In the genomic region with DNA sequence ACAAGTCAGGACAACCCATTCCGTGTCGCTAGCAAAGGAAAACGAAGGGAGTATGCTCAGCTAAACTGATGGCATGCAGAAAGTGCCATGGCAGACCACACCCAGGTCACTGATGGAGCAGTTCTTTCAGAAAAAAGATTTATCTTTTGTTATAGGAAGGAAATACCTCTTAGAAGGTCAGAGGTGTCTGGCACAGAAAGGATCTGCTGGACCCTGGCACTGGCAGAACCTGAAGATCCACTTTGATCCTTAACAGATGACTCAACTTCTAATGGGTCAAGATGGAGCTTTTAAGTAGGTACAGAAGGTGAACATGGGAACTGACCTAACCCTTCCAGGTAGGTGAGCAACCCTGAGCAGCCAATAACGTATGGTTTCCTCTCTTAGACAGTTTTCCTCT, we compare ENCODE assay signal across 33 mouse cellular contexts. TPM values are rescaled to one million over a fixed set of nuclear protein-coding genes. Genes with fewer than 3 reads are reported as not detected.
"Had no signal": no experiment of that assay in that cellular context is flagged by ENCODE, and none has a peak within 500 bp of the region (broad histone marks: within the 10 kb centered on the region; RNA-seq: fewer than 3 reads in every experiment).

No protein-coding gene starts in this region.

- H3K9me3 ChIP-seq: limb, embryonic 10.5 days; limb, embryonic 12.5 days; limb, embryonic 13.5 days; limb, embryonic 15.5 days; liver, embryonic 12.5 days; liver, embryonic 13.5 days; liver, embryonic 15.5 days; lung, embryonic 15.5 days; megakaryocyte, embryonic 14.5 days; midbrain, embryonic 10.5 days; midbrain, embryonic 12.5 days; midbrain, embryonic 13.5 days; midbrain, embryonic 15.5 days had no signal

- H3K27ac ChIP-seq: left cerebral cortex, adult 2 months; limb, embryonic 10.5 days; limb, embryonic 12.5 days; limb, embryonic 13.5 days; limb, embryonic 15.5 days; liver, embryonic 12.5 days; liver, embryonic 13.5 days; liver, embryonic 14.5 days; liver, embryonic 15.5 days; lung, embryonic 15.5 days; macrophage; midbrain, embryonic 10.5 days; midbrain, embryonic 12.5 days; midbrain, embryonic 13.5 days; midbrain, embryonic 15.5 days had no signal

- H3K4me2 ChIP-seq: limb, embryonic 12.5 days; limb, embryonic 13.5 days; limb, embryonic 15.5 days; liver, embryonic 11.5 days; liver, embryonic 12.5 days; liver, embryonic 13.5 days; liver, embryonic 15.5 days; lung, embryonic 14.5 days; lung, embryonic 15.5 days; midbrain, embryonic 12.5 days; midbrain, embryonic 13.5 days; midbrain, embryonic 15.5 days had no signal

- H3K27me3 ChIP-seq: liver, embryonic 12.5 days; liver, embryonic 13.5 days; liver, embryonic 15.5 days; midbrain, embryonic 12.5 days; midbrain, embryonic 13.5 days; midbrain, embryonic 15.5 days had no signal

- ATAC-seq: liver, embryonic 12.5 days; liver, postnatal 0 days; lung, postnatal 0 days; midbrain, embryonic 13.5 days; midbrain, embryonic 15.5 days; midbrain, embryonic 16.5 days had no signal

- H3K4me1 ChIP-seq: limb, embryonic 15.5 days; liver, embryonic 12.5 days; liver, embryonic 13.5 days; liver, embryonic 15.5 days; lung, embryonic 15.5 days; megakaryocyte, embryonic 14.5 days; midbrain, embryonic 10.5 days; midbrain, embryonic 12.5 days; midbrain, embryonic 13.5 days; midbrain, embryonic 15.5 days had no signal

- H3K9ac ChIP-seq: limb, embryonic 12.5 days; limb, embryonic 13.5 days; limb, embryonic 15.5 days; liver, embryonic 12.5 days; liver, embryonic 13.5 days; liver, embryonic 14.5 days; liver, embryonic 15.5 days; liver, postnatal 0 days; lung, embryonic 14.5 days; lung, embryonic 15.5 days; midbrain, embryonic 12.5 days; midbrain, embryonic 13.5 days; midbrain, embryonic 15.5 days had no signal

- H3K36me3 ChIP-seq: limb, embryonic 10.5 days; limb, embryonic 12.5 days; limb, embryonic 13.5 days; limb, embryonic 15.5 days; liver, embryonic 12.5 days; liver, embryonic 13.5 days; liver, embryonic 15.5 days; lung, embryonic 15.5 days; midbrain, embryonic 10.5 days; midbrain, embryonic 12.5 days; midbrain, embryonic 13.5 days; midbrain, embryonic 15.5 days had no signal

- H3K4me3 ChIP-seq: left cerebral cortex, adult 2 months; limb, embryonic 10.5 days; limb, embryonic 12.5 days; limb, embryonic 13.5 days; limb, embryonic 15.5 days; liver, embryonic 12.5 days; liver, embryonic 13.5 days; liver, embryonic 15.5 days; lung, embryonic 15.5 days; megakaryocyte, embryonic 14.5 days; midbrain, embryonic 10.5 days; midbrain, embryonic 12.5 days; midbrain, embryonic 13.5 days; midbrain, embryonic 15.5 days; myocyte had no signal

- DNase-seq: left cerebral cortex, postnatal 4 days; liver; liver, embryonic 13.5 days; liver, postnatal 0 days; lung, adult 2 months; lung, embryonic 14.5 days; lung, postnatal 10 days; lung, postnatal 14 days; lung, postnatal 36 days; lung, postnatal 4 days had no signal

RNA-seq across cellular contexts. Expression of gene Foxc1, which starts 29.4 kb away (rescaled TPM):
- total RNA-seq: megakaryocyte progenitor cell, adult 5-6 weeks; megakaryocyte-erythroid progenitor cell, adult 5-6 weeks; monocyte, adult 5-6 weeks had no signal
- polyA plus RNA-seq: liver, embryonic 16.5 days; liver, postnatal 0 days; macrophage had no signal
